12 mouse cellular contexts compared by ENCODE assay signal in the genomic region with DNA sequence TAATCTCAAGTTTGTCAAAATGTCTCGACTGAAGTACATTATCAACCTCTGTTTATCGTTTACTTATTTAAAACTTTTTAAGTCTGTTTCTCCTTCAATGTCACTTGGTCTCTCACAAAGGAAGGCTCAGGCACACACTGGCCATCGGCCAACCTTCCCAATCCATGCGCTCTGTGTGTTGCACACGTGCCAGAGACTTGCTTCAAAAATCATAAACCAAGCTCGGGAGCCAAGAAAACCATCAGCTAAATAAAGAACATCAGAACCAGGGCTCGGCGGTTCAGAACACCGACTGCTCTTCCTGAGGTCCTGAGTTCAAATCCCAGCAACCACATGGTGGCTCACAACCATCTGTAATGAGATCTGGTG. TPM values are rescaled to one million over a fixed set of nuclear protein-coding genes. Genes with fewer than 3 reads are reported as not detected.
DNase-seq lines count a peak whose midpoint lies in the region; ATAC-seq and TF ChIP-seq lines count a peak whose summit lies in the region.
"Had no signal": no experiment of that assay in that cellular context is flagged by ENCODE, and none has a peak within 500 bp of the region (broad histone marks: within the 10 kb centered on the region; RNA-seq: fewer than 3 reads in every experiment).

No protein-coding gene starts in this region.

- no peak overlapping the region for H3K4me2 ChIP-seq in forebrain, embryonic 16.5 days (ENCODE audit: low read length)
- H3K4me2 ChIP-seq in lung, embryonic 16.5 days (ENCODE audit: low read depth, low read length) = no peak overlapping the region; the same call in 1 of the 2 replicates
- H3K4me2 ChIP-seq in kidney, postnatal 0 days (ENCODE audit: low read length) = no peak overlapping the region
- H3K4me2 ChIP-seq in stomach, postnatal 0 days (replicated peaks; ENCODE audit: low read depth) = no peak overlapping the region

- peak overlapping the region; percentile 89 for H3K27ac ChIP-seq in forebrain, embryonic 10.5 days
- no peak overlapping the region for H3K27ac ChIP-seq in forebrain, embryonic 16.5 days (ENCODE audit: low read length)
- H3K27ac ChIP-seq in lung, embryonic 16.5 days (ENCODE audit: low read length) = peak overlapping the region; percentile 84
- H3K27ac ChIP-seq in kidney, postnatal 0 days = peak overlapping the region; percentile 9; the same call in 1 of the 2 replicates
- no peak overlapping the region for H3K27ac ChIP-seq in stomach, postnatal 0 days (replicated peaks)
- H3K27ac ChIP-seq: midbrain, embryonic 13.5 days had no signal

- WGBS in forebrain, embryonic 10.5 days = 46% methylated on average over 9 of the region's 9 CpGs
- WGBS in forebrain, embryonic 16.5 days = 30% methylated on average over 9 of the region's 9 CpGs
- whole genome bisulfite sequencing in lung, embryonic 16.5 days = 22% methylated on average over 9 of the region's 9 CpGs
- WGBS in kidney, postnatal 0 days = 49% methylated on average over 9 of the region's 9 CpGs
- 31% methylated on average over 9 of the region's 9 CpGs for WGBS in stomach, postnatal 0 days

- peaks cover 15% of the 10 kb centered on the region for H3K36me3 ChIP-seq in forebrain, embryonic 10.5 days (replicated peaks)
- H3K36me3 ChIP-seq in forebrain, embryonic 16.5 days (ENCODE audit: control insufficient read depth, insufficient read depth) = no peaks in the 10 kb centered on the region
- H3K36me3 ChIP-seq in lung, embryonic 16.5 days (ENCODE audit: control insufficient read depth, insufficient read depth, low read length) = no peaks in the 10 kb centered on the region
- no peaks in the 10 kb centered on the region for H3K36me3 ChIP-seq in kidney, postnatal 0 days (ENCODE audit: insufficient read depth, low read length)
- no peaks in the 10 kb centered on the region for H3K36me3 ChIP-seq in stomach, postnatal 0 days (ENCODE audit: control insufficient read depth, insufficient read depth, low read length)
- H3K36me3 ChIP-seq: midbrain, embryonic 13.5 days had no signal

- H3K27me3 ChIP-seq in forebrain, embryonic 10.5 days (ENCODE audit: poor library complexity, severe bottlenecking) = no peaks in the 10 kb centered on the region
- no peaks in the 10 kb centered on the region for H3K27me3 ChIP-seq in forebrain, embryonic 16.5 days (replicated peaks; ENCODE audit: control insufficient read depth, insufficient read depth, low read length)
- H3K27me3 ChIP-seq in lung, embryonic 16.5 days (ENCODE audit: control insufficient read depth, insufficient read depth, low read depth, low read length) = no peaks in the 10 kb centered on the region
- no peaks in the 10 kb centered on the region for H3K27me3 ChIP-seq in kidney, postnatal 0 days (ENCODE audit: insufficient read depth, low read length)
- H3K27me3 ChIP-seq in stomach, postnatal 0 days (ENCODE audit: control insufficient read depth, insufficient read depth, low read length) = no peaks in the 10 kb centered on the region
- H3K27me3 ChIP-seq: midbrain, embryonic 13.5 days had no signal

- TF ChIP-seq CTCF in kidney, postnatal 0 days (IDR thresholded peaks at IDR 0.05; ENCODE audit: low read depth) = no peak
- no peak for TF ChIP-seq CTCF in stomach, postnatal 0 days (IDR thresholded peaks at IDR 0.05; ENCODE audit: low read depth)

- no peaks in the 10 kb centered on the region for H3K9me3 ChIP-seq in forebrain, embryonic 10.5 days
- H3K9me3 ChIP-seq in forebrain, embryonic 16.5 days (ENCODE audit: control insufficient read depth, low read length) = no peaks in the 10 kb centered on the region
- no peaks in the 10 kb centered on the region for H3K9me3 ChIP-seq in lung, embryonic 16.5 days (ENCODE audit: control insufficient read depth, low read length)
- H3K9me3 ChIP-seq in kidney, postnatal 0 days (replicated peaks; ENCODE audit: low read length) = no peaks in the 10 kb centered on the region
- no peaks in the 10 kb centered on the region for H3K9me3 ChIP-seq in stomach, postnatal 0 days (ENCODE audit: control insufficient read depth, low read length)
- H3K9me3 ChIP-seq: midbrain, embryonic 13.5 days had no signal

- H3K4me1 ChIP-seq in forebrain, embryonic 10.5 days = peaks cover 92% of the 10 kb centered on the region
- H3K4me1 ChIP-seq in forebrain, embryonic 16.5 days (replicated peaks; ENCODE audit: control insufficient read depth, insufficient read depth, low read length) = peaks cover 12% of the 10 kb centered on the region
- H3K4me1 ChIP-seq in lung, embryonic 16.5 days (replicated peaks; ENCODE audit: control insufficient read depth, insufficient read depth, low read length) = peaks cover 32% of the 10 kb centered on the region
- peaks cover 29% of the 10 kb centered on the region for H3K4me1 ChIP-seq in kidney, postnatal 0 days (replicated peaks; ENCODE audit: insufficient read depth, low read length)
- H3K4me1 ChIP-seq in stomach, postnatal 0 days (replicated peaks; ENCODE audit: control insufficient read depth, insufficient read depth) = no peaks in the 10 kb centered on the region

- peak overlapping the region; percentile 26; the same call in 1 of the 2 replicates for H3K4me3 ChIP-seq in forebrain, embryonic 10.5 days
- H3K4me3 ChIP-seq in forebrain, embryonic 16.5 days (replicated peaks; ENCODE audit: low read length) = no peak overlapping the region
- no peak overlapping the region for H3K4me3 ChIP-seq in lung, embryonic 16.5 days (ENCODE audit: low read length)
- no peak overlapping the region for H3K4me3 ChIP-seq in kidney, postnatal 0 days (replicated peaks; ENCODE audit: low read depth, low read length)
- H3K4me3 ChIP-seq in stomach, postnatal 0 days (ENCODE audit: low read depth, low read length) = no peak overlapping the region
- H3K4me3 ChIP-seq: midbrain, embryonic 13.5 days had no signal

- DNase-seq in forebrain, embryonic 10.5 days (ENCODE audit: extremely low spot score, low spot score) = no peak
- DNase-seq in lung, postnatal 25 days (ENCODE audit: low spot score) = no peak
- DNase-seq in kidney, postnatal 0 days (ENCODE audit: low spot score) = peak; percentile 40
- peak; percentile 36 for DNase-seq in stomach, postnatal 0 days (ENCODE audit: low spot score)
- no peak for DNase-seq in layer of hippocampus, adult 8-10 months (ENCODE audit: low spot score in 2 of 2)
- no peak for DNase-seq in layer of hippocampus, adult 9-11 months
- DNase-seq: cerebellum, adult 9-11 months had no signal

- no peak for ATAC-seq in forebrain, embryonic 16.5 days
- peak; percentile 62 for ATAC-seq in lung, embryonic 16.5 days (ENCODE audit: low read depth)
- no peak for ATAC-seq in kidney, postnatal 0 days (replicated peaks; ENCODE audit: low FRiP score, low read depth)
- no peak for ATAC-seq in stomach, postnatal 0 days (ENCODE audit: low FRiP score, low TSS enrichment)

- no peak overlapping the region for H3K9ac ChIP-seq in forebrain, embryonic 16.5 days (replicated peaks; ENCODE audit: low read depth, low read length)
- H3K9ac ChIP-seq in lung, embryonic 16.5 days (ENCODE audit: low read length) = no peak overlapping the region
- H3K9ac ChIP-seq in kidney, postnatal 0 days (ENCODE audit: low read depth, low read length) = no peak overlapping the region
- H3K9ac ChIP-seq in stomach, postnatal 0 days (ENCODE audit: low read length) = no peak overlapping the region
- H3K9ac ChIP-seq: midbrain, embryonic 13.5 days had no signal

- no peak for TF ChIP-seq EP300 in stomach, postnatal 0 days (optimal IDR thresholded peaks at IDR 0.05)

RNA-seq across cellular contexts. Expression of gene C130032M10Rik, which starts 13.2 kb away (rescaled TPM):
- polyA plus RNA-seq in forebrain, embryonic 10.5 days (2016; fragmentation: Nextera tagmentation; extraction: Ambion mirVana) = 1.0 and 1.2 TPM in 2 replicates
- not detected in 2 replicates for polyA plus RNA-seq in forebrain, embryonic 16.5 days (2015; fragmentation: Nextera tagmentation; extraction: Ambion mirVana)
- polyA plus RNA-seq in lung, embryonic 16.5 days (2015; fragmentation: Nextera tagmentation; extraction: Ambion mirVana) = 0.21 and 0.72 TPM in 2 replicates
- 0.16 TPM in 1 of 2 replicates, not detected in the other for polyA plus RNA-seq in kidney, postnatal 0 days (2015; fragmentation: Nextera tagmentation; extraction: Ambion mirVana)
- polyA plus RNA-seq in stomach, postnatal 0 days (2015; fragmentation: Nextera tagmentation; extraction: Ambion mirVana) = not detected in 2 replicates
- not detected for total RNA-seq in layer of hippocampus, adult 8-10 months (2022)
- total RNA-seq: left cerebral cortex, postnatal 36 days had no signal
- polyA plus RNA-seq: frontal cortex, adult 2 months; midbrain, embryonic 13.5 days had no signal

RNA-seq across cellular contexts. Expression of gene Ccr4, which starts 23.9 kb away (rescaled TPM):
- polyA plus RNA-seq in forebrain, embryonic 10.5 days (2016; fragmentation: Nextera tagmentation; extraction: Ambion mirVana) = not detected in 2 replicates
- polyA plus RNA-seq in forebrain, embryonic 16.5 days (2015; fragmentation: Nextera tagmentation; extraction: Ambion mirVana) = not detected in 2 replicates
- 0.11 and 0.25 TPM in 2 replicates for polyA plus RNA-seq in lung, embryonic 16.5 days (2015; fragmentation: Nextera tagmentation; extraction: Ambion mirVana)
- 0.19 and 0.84 TPM in 2 replicates for polyA plus RNA-seq in kidney, postnatal 0 days (2015; fragmentation: Nextera tagmentation; extraction: Ambion mirVana)
- not detected in 2 replicates for polyA plus RNA-seq in stomach, postnatal 0 days (2015; fragmentation: Nextera tagmentation; extraction: Ambion mirVana)
- total RNA-seq in layer of hippocampus, adult 8-10 months (2022) = not detected
- total RNA-seq: left cerebral cortex, postnatal 36 days had no signal
- polyA plus RNA-seq: frontal cortex, adult 2 months; midbrain, embryonic 13.5 days had no signal

RNA-seq across cellular contexts. Expression of gene Trim71, which starts 35.5 kb away (rescaled TPM):
- polyA plus RNA-seq in forebrain, embryonic 10.5 days (2016; fragmentation: Nextera tagmentation; extraction: Ambion mirVana) = 5.9 and 6.5 TPM in 2 replicates
- 0.12 and 0.13 TPM in 2 replicates for polyA plus RNA-seq in forebrain, embryonic 16.5 days (2015; fragmentation: Nextera tagmentation; extraction: Ambion mirVana)
- 0.79 and 0.87 TPM in 2 replicates for polyA plus RNA-seq in lung, embryonic 16.5 days (2015; fragmentation: Nextera tagmentation; extraction: Ambion mirVana)
- 0.43 and 0.46 TPM in 2 replicates for polyA plus RNA-seq in kidney, postnatal 0 days (2015; fragmentation: Nextera tagmentation; extraction: Ambion mirVana)
- 0.47 and 0.51 TPM in 2 replicates for polyA plus RNA-seq in stomach, postnatal 0 days (2015; fragmentation: Nextera tagmentation; extraction: Ambion mirVana)
- 1 to 10 TPM; 1.3 to 1.9 (median 1.6) TPM for total RNA-seq in layer of hippocampus, adult 8-10 months (2022)

Comparison
In these comparisons a context has a peak if more than half of its experiments do, and no peak if none do; other contexts are left out.
1. H3K27ac ChIP-seq: peak in forebrain, embryonic 10.5 days (single experiment), lung, embryonic 16.5 days (single experiment) and kidney, postnatal 0 days (single experiment); none in forebrain, embryonic 16.5 days (single experiment) and stomach, postnatal 0 days (single experiment).
2. DNase-seq: peak in kidney, postnatal 0 days (single experiment) and stomach, postnatal 0 days (single experiment); none in forebrain, embryonic 10.5 days (single experiment), lung, postnatal 25 days (single experiment), layer of hippocampus, adult 8-10 months (0 of 2) and layer of hippocampus, adult 9-11 months (single experiment).